Comparison of ENCODE assay signal across 12 mouse cellular contexts in genomic region chr9:121435332-121435956, GRCm38 (mm10).
DNase-seq lines count a peak whose midpoint lies in the region; ATAC-seq lines count a peak whose summit lies in the region.
"Had no signal": no experiment of that assay in that cellular context is flagged by ENCODE, and none has a peak within 500 bp of the region (broad histone marks: within the 10 kb centered on the region; RNA-seq: fewer than 3 reads in every experiment).

No protein-coding gene starts in this region.

- no peak overlapping the region for H3K4me3 ChIP-seq in kidney, embryonic 15.5 days (replicated peaks)
- H3K4me3 ChIP-seq: embryonic facial prominence, embryonic 13.5 days; hindbrain, embryonic 10.5 days; midbrain, embryonic 15.5 days had no signal

- H3K36me3 ChIP-seq in kidney, embryonic 15.5 days, result no peaks in the 10 kb centered on the region

- H3K4me1 ChIP-seq in kidney, embryonic 15.5 days, result peaks cover 21% of the 10 kb centered on the region
- H3K4me1 ChIP-seq: midbrain, embryonic 15.5 days had no signal

- WGBS in kidney, embryonic 15.5 days, result 45% methylated on average over 3 of the region's 3 CpGs

- no peak overlapping the region for H3K4me2 ChIP-seq in kidney, embryonic 15.5 days
- H3K4me2 ChIP-seq: embryonic facial prominence, embryonic 13.5 days; midbrain, embryonic 15.5 days had no signal

- no peaks in the 10 kb centered on the region for H3K27me3 ChIP-seq in kidney, embryonic 15.5 days
- H3K27me3 ChIP-seq: embryonic facial prominence, embryonic 13.5 days; midbrain, embryonic 15.5 days had no signal

- DNase-seq in cerebellum, adult 11-12 months, result peak; percentile 52
- DNase-seq in cerebellum, postnatal 4 days (ENCODE audit: low spot score in 2 of 2), result no peak
- DNase-seq in kidney, postnatal 4 days, result no peak
- peak; percentile 62 for DNase-seq in Muller cell, postnatal 12 days (ENCODE audit: inconsistent ontology term)
- DNase-seq in cerebellum, postnatal 25 days, result peak; percentile 65 to 80
- no peak for DNase-seq in urinary bladder, adult 2 months (ENCODE audit: low spot score)
- DNase-seq in layer of hippocampus, adult 9-10 months (ENCODE audit: low spot score), result no peak
- DNase-seq: forebrain, postnatal 0 days had no signal

- H3K9me3 ChIP-seq in kidney, embryonic 15.5 days (replicated peaks), result no peaks in the 10 kb centered on the region
- H3K9me3 ChIP-seq: embryonic facial prominence, embryonic 13.5 days; hindbrain, embryonic 10.5 days; midbrain, embryonic 15.5 days had no signal

- ATAC-seq in kidney, embryonic 15.5 days (replicated peaks; ENCODE audit: low FRiP score), result no peak
- ATAC-seq: forebrain, postnatal 0 days; midbrain, embryonic 15.5 days had no signal

- H3K27ac ChIP-seq in kidney, embryonic 15.5 days, result peak overlapping the region; percentile 58
- H3K27ac ChIP-seq: embryonic facial prominence, embryonic 13.5 days; hindbrain, embryonic 10.5 days; midbrain, embryonic 15.5 days had no signal

- no peak overlapping the region for H3K9ac ChIP-seq in kidney, embryonic 15.5 days
- H3K9ac ChIP-seq: forebrain, postnatal 0 days; midbrain, embryonic 15.5 days had no signal

Comparison
In these comparisons a context has a peak if more than half of its experiments do, and no peak if none do; other contexts are left out.
1. DNase-seq: peak in cerebellum, adult 11-12 months (single experiment), Muller cell, postnatal 12 days (single experiment) and cerebellum, postnatal 25 days (2 of 2); none in cerebellum, postnatal 4 days (0 of 2), kidney, postnatal 4 days (0 of 2), urinary bladder, adult 2 months (single experiment) and layer of hippocampus, adult 9-10 months (single experiment).